Mouse (Mus musculus) testis, adult 2 months (tissue): Measurements from ENCODE around the gene Klk1b4.

Experiments
- CTCF ChIP-seq: fragments of 200-500 bp; IDR thresholded peaks from 2 replicates; pipeline ENCODE4 v1.5.1; 2012; ENCODE audit warnings: low read depth, mild to moderate bottlenecking, inconsistent platforms, low read length, moderate library complexity; ENCODE audit not compliant: control insufficient read depth, insufficient read depth, insufficient replicate concordance
- POLR2A ChIP-seq: fragments of 200-500 bp; IDR thresholded peaks from 2 replicates; pipeline ENCODE4 v1.6.1; 2012; ENCODE audit warnings: low read depth, mild to moderate bottlenecking, inconsistent platforms, low read length, moderate library complexity; ENCODE audit not compliant: control insufficient read depth

DNA sequence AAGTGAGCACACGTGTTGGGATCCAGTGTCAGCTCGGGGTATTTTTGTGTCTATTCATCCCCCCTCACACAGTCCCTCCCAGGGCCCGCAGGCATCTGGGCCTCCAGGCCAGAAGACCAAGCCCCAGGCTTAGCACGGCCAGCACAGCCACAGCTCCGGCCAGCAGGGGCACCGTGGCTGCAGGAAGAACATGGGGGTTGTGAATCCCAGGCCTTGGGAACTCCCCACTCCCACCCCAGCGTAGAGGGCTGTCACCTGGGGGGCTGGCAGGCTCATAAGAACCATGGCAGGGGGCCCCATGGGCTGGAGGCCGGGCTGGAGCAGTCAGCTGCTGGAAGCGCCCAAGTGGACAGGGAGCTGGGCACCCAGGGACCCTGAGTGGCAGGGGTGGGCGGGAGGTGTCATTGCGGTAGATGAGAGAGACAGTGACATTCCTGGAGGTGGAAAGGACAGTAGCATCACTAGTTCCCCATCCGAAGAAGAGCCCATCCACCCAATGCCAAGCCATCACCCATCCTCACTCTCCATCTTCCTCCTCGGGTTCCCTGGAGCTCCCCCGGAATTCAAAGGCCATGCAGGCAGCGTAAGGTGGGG is 45.9 kb downstream of the Klk1b4 start:
- TF ChIP-seq CTCF: no peak
- TF ChIP-seq POLR2A: no peak
